Mouse (Mus musculus): ENCODE data around the gene Plcl1.
A peak's percentile ranks its signal among the peaks of the same experiment; 100 is the strongest.

Gene Plcl1

GRCm38 (mm10) chr1:55525100-55525499 is 119.4 kb downstream of the Plcl1 start:
- DNase-seq (ENCODE audit: low spot score in 2 of 2) = no peak

GRCm38 (mm10) chr1:55525748-55526147 is 120.0 kb downstream of the Plcl1 start:
- DNase-seq (ENCODE audit: low spot score in 2 of 2) = no peak

- no peak for DNase-seq (ENCODE audit: low spot score in 2 of 2)
Observed at GRCm38 (mm10) chr1:55528547-55529304, 123.0 kb downstream of the Plcl1 start.

GRCm38 (mm10) chr1:55533823-55534222 is 128.1 kb downstream of the Plcl1 start:
- DNase-seq (ENCODE audit: low spot score in 2 of 2) = no peak

GRCm38 (mm10) chr1:55554405-55554804 is 148.7 kb downstream of the Plcl1 start:
- DNase-seq (ENCODE audit: low spot score in 2 of 2) = no peak

- DNase-seq (ENCODE audit: low spot score in 2 of 2) = no peak
Observed at GRCm38 (mm10) chr1:55557960-55558359, 152.2 kb downstream of the Plcl1 start.

GRCm38 (mm10) chr1:55558409-55558808 is 152.7 kb downstream of the Plcl1 start:
- no peak for DNase-seq (ENCODE audit: low spot score in 2 of 2)

GRCm38 (mm10) chr1:55559998-55560397 is 154.3 kb downstream of the Plcl1 start:
- no peak for DNase-seq (ENCODE audit: low spot score in 2 of 2)

GRCm38 (mm10) chr1:55565933-55566332 is 160.2 kb downstream of the Plcl1 start:
- no peak for DNase-seq (ENCODE audit: low spot score in 2 of 2)

- no peak for DNase-seq (ENCODE audit: low spot score in 2 of 2)
Observed at GRCm38 (mm10) chr1:55567801-55568360, 162.2 kb downstream of the Plcl1 start.

GRCm38 (mm10) chr1:55570225-55570624 is 164.5 kb downstream of the Plcl1 start:
- DNase-seq (ENCODE audit: low spot score in 2 of 2) = no peak

- no peak for DNase-seq (ENCODE audit: low spot score in 2 of 2)
Observed at GRCm38 (mm10) chr1:55571399-55571798, 165.7 kb downstream of the Plcl1 start.

- DNase-seq (ENCODE audit: low spot score in 2 of 2) = no peak
Observed at GRCm38 (mm10) chr1:55572202-55572601, 166.5 kb downstream of the Plcl1 start.

GRCm38 (mm10) chr1:55572664-55573063 is 166.9 kb downstream of the Plcl1 start:
- no peak for DNase-seq (ENCODE audit: low spot score in 2 of 2)

GRCm38 (mm10) chr1:55575916-55576315 is 170.2 kb downstream of the Plcl1 start:
- DNase-seq (ENCODE audit: low spot score in 2 of 2) = peak in 1 of 2 experiments; percentile 12

- no peak for DNase-seq (ENCODE audit: low spot score in 2 of 2)
Observed at GRCm38 (mm10) chr1:55581752-55582151, 176.0 kb downstream of the Plcl1 start.

- no peak for DNase-seq (ENCODE audit: low spot score in 2 of 2)
Observed at GRCm38 (mm10) chr1:55585441-55585840, 179.7 kb downstream of the Plcl1 start.

- no peak for DNase-seq (ENCODE audit: low spot score in 2 of 2)
Observed at GRCm38 (mm10) chr1:55588090-55588489, 182.4 kb downstream of the Plcl1 start.

- no peak for DNase-seq (ENCODE audit: low spot score in 2 of 2)
Observed at GRCm38 (mm10) chr1:55590047-55590446, 184.3 kb downstream of the Plcl1 start.

- no peak for DNase-seq (ENCODE audit: low spot score in 2 of 2)
Observed at GRCm38 (mm10) chr1:55600496-55600895, 194.8 kb downstream of the Plcl1 start.

- no peak for DNase-seq (ENCODE audit: low spot score in 2 of 2)
Observed at GRCm38 (mm10) chr1:55604593-55604992, 198.9 kb downstream of the Plcl1 start.

GRCm38 (mm10) chr1:55605450-55605849 is 199.7 kb downstream of the Plcl1 start:
- no peak for DNase-seq (ENCODE audit: low spot score in 2 of 2)

GRCm38 (mm10) chr1:55605956-55606355 is 200.2 kb downstream of the Plcl1 start:
- no peak for DNase-seq (ENCODE audit: low spot score in 2 of 2)

- DNase-seq (ENCODE audit: low spot score in 2 of 2) = no peak
Observed at GRCm38 (mm10) chr1:55606405-55606804, 200.7 kb downstream of the Plcl1 start.
